Mouse (Mus musculus): Measurements from ENCODE around the gene Rec8. TPM values are rescaled to one million over a fixed set of nuclear protein-coding genes. Genes with fewer than 3 reads are reported as not detected.

Gene Rec8
- polyA plus RNA-seq, 1 experiment from 2014 or later: 7.8 TPM

DNA sequence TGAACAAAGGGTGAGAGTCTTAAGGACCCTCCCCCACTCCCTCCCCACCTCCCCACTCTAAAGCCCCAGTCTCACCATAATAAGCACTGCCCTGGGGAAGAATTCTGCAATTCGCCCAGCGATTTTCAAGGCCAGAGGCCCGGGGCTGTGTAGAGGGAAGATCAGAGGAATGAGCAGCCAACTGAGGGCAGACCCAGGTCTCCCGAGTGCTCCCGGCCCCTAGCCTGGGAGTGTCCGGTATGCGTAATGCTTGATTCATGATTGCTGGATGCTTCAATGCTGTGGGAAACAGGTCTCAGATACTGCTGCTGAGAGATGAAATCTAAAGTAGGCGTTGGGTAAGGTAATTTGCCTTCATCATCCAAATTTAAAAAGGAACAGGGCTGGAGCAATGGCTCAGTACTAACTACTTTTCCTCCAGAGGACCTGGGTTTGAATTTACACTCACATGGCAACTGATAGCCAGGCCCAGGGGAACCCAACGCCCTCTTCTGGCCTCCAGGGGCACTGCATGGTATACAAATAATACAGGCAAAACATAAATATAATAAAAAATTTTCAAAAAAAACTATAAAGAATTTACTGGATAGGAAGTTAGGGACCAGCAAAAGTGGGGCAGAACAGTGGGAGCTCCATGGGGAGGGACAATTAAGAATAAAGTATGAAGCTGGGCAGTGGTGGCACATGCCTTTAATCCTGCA lies 35.7 kb upstream of the Rec8 start:
- no peak for ATAC-seq (ENCODE audit: insufficient number of reproducible peaks, insufficient read depth, low FRiP score, low TSS enrichment)
- H3K4me3 ChIP-seq: no peak overlapping the region
- no peak overlapping the region for H3K4me2 ChIP-seq (replicated peaks)

GRCm38 (mm10) chr14:55584303-55584701 lies 33.5 kb upstream of the Rec8 start:
- Histone ChIP-seq H3K9ac (peak overlapping the region; percentile 53), H3K36me3 (peaks cover 30% of the 10 kb centered on the region)

More for the DNA sequence above, 35.7 kb upstream of the Rec8 start:
- no peak overlapping the region for H3K27ac ChIP-seq
- 73% methylated on average over 9 of the region's 9 CpGs for WGBS
- H3K9ac ChIP-seq: no peak overlapping the region
- H3K36me3 ChIP-seq: peaks cover 25% of the 10 kb centered on the region
- peaks cover 6% of the 10 kb centered on the region; the same call in 1 of the 2 replicates for H3K4me1 ChIP-seq
- 0 out of 2 replicates have a peak, but pooled peaks cover 2% of the 10 kb centered on the region for H3K27me3 ChIP-seq
- H3K9me3 ChIP-seq: no peaks in the 10 kb centered on the region

DNA sequence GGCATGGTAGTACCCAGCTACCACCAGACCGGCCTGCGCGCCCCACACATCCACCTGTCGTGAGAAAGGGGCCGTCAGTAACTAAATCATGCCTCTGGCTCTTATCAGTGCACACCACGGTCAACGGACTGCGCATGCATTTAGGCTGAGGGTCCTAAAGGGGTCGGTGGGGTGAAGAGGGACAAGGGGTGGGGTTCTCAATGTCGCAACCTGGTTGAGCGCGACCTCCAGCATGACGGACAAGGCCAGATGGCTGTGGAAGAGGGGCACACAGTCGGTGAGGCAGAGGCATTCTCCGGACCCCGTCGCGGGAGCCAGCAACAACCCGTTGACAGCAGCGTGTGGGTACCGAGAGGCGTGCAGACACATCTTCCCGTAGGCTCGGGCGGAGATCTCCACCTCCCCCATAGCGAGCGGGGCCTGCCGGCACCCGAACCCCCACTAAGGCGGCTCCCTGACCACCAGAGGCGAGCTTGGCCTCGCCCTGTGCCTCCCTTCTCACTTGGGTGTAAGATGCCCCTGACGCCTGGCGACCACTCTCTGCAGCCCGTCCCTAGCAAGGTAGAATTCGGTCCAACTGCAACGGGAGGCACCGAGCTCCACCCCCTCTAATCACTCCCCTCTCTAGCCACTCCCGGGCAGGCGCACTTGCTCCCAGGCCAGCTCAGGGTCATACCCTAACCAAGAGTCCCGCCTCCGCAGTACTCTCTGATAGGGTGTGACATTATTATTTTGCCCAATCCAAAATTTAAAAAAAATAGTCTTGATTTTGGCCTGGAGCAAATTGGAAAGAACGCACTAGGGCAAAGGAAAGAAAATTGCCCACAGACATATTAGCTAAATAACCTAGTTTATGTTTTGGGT lies 32.9 kb upstream of the Rec8 start, which contains the start of gene Emc9:
TSS of gene Emc9 (minus strand) at position 601 of the 864 bp plus-strand sequence.
- H3K9me3 ChIP-seq: no peaks in the 10 kb centered on the region
- peak within 1 kb of the TSS; percentile 53 for H3K9ac ChIP-seq
- WGBS: 1% methylated on average over 43 of the region's 43 CpGs
- peak within 1 kb of the TSS; percentile 41 for H3K4me3 ChIP-seq
- H3K4me2 ChIP-seq (replicated peaks): peak within 1 kb of the TSS; percentile 69
- peaks cover 27% of the 10 kb centered on the region for H3K36me3 ChIP-seq
- H3K27ac ChIP-seq: no peak within 1 kb of the TSS
- 0 out of 2 replicates have a peak, but pooled peaks cover 2% of the 10 kb centered on the region for H3K27me3 ChIP-seq
- no peak for ATAC-seq (ENCODE audit: insufficient number of reproducible peaks, insufficient read depth, low FRiP score, low TSS enrichment)
- H3K4me1 ChIP-seq: peaks cover 12% of the 10 kb centered on the region

More at GRCm38 (mm10) chr14:55584303-55584701, 33.5 kb upstream of the Rec8 start:
- H3K9me3 ChIP-seq: no peaks in the 10 kb centered on the region
- ATAC-seq (ENCODE audit: insufficient number of reproducible peaks, insufficient read depth, low FRiP score, low TSS enrichment): no peak
- 33% methylated on average over 5 of the region's 5 CpGs for WGBS
- peak overlapping the region; percentile 41 for H3K4me3 ChIP-seq
- H3K27me3 ChIP-seq: 0 out of 2 replicates have a peak, but pooled peaks cover 2% of the 10 kb centered on the region
- peaks cover 6% of the 10 kb centered on the region; the same call in 1 of the 2 replicates for H3K4me1 ChIP-seq
- no peak overlapping the region for H3K27ac ChIP-seq
- peak overlapping the region; percentile 69 for H3K4me2 ChIP-seq (replicated peaks)

DNA sequence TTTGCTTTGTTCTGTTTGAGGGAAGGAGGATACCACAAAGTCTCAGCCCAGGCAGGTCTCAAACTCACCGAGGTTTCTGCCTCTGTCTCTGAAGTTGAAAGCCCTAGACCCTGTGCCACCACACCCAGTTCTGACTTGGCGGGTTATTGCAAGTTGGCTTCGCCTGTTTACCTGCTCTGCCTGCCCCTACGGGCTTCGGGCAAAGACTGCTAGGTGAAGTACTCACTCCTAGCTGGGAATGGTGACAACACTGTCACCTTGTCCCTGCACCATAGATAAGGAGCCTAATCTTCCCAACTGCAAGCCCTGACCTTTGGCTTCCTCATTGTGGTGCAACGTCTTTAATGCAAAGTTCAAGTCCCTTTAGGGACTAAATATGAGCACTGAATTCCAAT lies 32.3 kb upstream of the Rec8 start:
- no peak overlapping the region for H3K4me3 ChIP-seq
- 62% methylated on average over 6 of the region's 6 CpGs for whole genome bisulfite sequencing
- no peak for ATAC-seq (ENCODE audit: insufficient number of reproducible peaks, insufficient read depth, low FRiP score, low TSS enrichment)
- no peak overlapping the region for H3K27ac ChIP-seq
- H3K4me1 ChIP-seq: peaks cover 15% of the 10 kb centered on the region
- H3K9me3 ChIP-seq: no peaks in the 10 kb centered on the region
- H3K4me2 ChIP-seq (replicated peaks): peak overlapping the region; percentile 69; the same call in 1 of the 2 replicates
- no peak overlapping the region for H3K9ac ChIP-seq
- 0 out of 2 replicates have a peak, but pooled peaks cover 2% of the 10 kb centered on the region for H3K27me3 ChIP-seq
- peaks cover 21% of the 10 kb centered on the region for H3K36me3 ChIP-seq

- no peak for ATAC-seq (ENCODE audit: insufficient number of reproducible peaks, insufficient read depth, low FRiP score, low TSS enrichment)
- no peak overlapping the region for H3K4me3 ChIP-seq
- 88% methylated on average over 2 of the region's 2 CpGs for WGBS
- peaks cover 15% of the 10 kb centered on the region for H3K36me3 ChIP-seq
- no peaks in the 10 kb centered on the region for H3K9me3 ChIP-seq
- no peak overlapping the region for H3K9ac ChIP-seq
- no peak overlapping the region for H3K4me2 ChIP-seq (replicated peaks)
- H3K27me3 ChIP-seq: 0 out of 2 replicates have a peak, but pooled peaks cover 2% of the 10 kb centered on the region
- peaks cover 15% of the 10 kb centered on the region for H3K4me1 ChIP-seq
- H3K27ac ChIP-seq: no peak overlapping the region
These were observed 31.7 kb upstream of the Rec8 start for GRCm38 (mm10) chr14:55586149-55586548.

GRCm38 (mm10) chr14:55589271-55589670 lies 28.6 kb upstream of the Rec8 start:
- 0 out of 2 replicates have a peak, but pooled peaks cover 2% of the 10 kb centered on the region for H3K27me3 ChIP-seq
- no peak overlapping the region for H3K4me2 ChIP-seq (replicated peaks)
- H3K4me3 ChIP-seq: no peak overlapping the region
- H3K4me1 ChIP-seq: peaks cover 29% of the 10 kb centered on the region
- H3K36me3 ChIP-seq: peaks cover 10% of the 10 kb centered on the region
- H3K9ac ChIP-seq: no peak overlapping the region
- no peak overlapping the region for H3K27ac ChIP-seq
- ATAC-seq (ENCODE audit: insufficient number of reproducible peaks, insufficient read depth, low FRiP score, low TSS enrichment): no peak
- 92% methylated on average over 5 of the region's 5 CpGs for WGBS
- no peaks in the 10 kb centered on the region for H3K9me3 ChIP-seq

- H3K27ac ChIP-seq: peak overlapping the region; percentile 97; the same call in 1 of the 2 replicates
These were observed 27.9 kb upstream of the Rec8 start for GRCm38 (mm10) chr14:55589771-55590448.

DNA sequence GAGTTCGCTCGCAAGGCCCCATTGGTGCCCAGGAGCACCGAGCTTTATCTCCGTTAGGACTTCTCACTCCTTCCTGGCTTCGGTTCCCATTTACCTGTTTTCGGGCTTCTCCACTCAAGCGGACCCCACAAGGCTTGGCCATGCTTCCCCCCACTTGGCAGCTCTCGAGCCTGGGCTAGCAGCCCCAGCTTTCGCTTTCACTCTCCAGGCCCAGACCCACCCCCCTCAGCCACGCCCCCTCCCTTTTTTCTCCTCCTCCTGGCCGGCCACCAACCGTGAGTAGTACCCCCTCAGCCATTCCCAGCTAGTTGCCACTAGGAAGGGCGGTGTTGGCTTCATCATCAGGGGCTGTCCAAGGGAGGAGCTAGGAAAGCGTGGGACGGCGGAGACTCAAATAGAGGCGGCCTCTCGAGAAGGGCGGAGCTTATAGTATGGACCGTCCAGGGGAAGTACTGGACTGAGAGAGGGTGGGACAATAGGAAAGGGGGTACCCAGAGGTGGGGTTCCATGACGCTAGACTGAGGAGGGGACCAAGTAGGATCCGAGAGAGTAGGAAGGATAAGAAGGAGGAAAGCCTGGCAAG lies 27.0 kb upstream of the Rec8 start, which contains the start of gene Psme2:
TSS of gene Psme2 (minus strand) at position 366 of the 583 bp plus-strand sequence.
- H3K9me3 ChIP-seq: no peaks in the 10 kb centered on the region
- H3K4me3 ChIP-seq: peak within 1 kb of the TSS; percentile 71
- no peaks in the 10 kb centered on the region for H3K27me3 ChIP-seq
- peak within 1 kb of the TSS; percentile 88 for H3K4me2 ChIP-seq (replicated peaks)
- WGBS: 1% methylated on average over 22 of the region's 22 CpGs
- peak within 1 kb of the TSS; percentile 97 for H3K27ac ChIP-seq
- H3K9ac ChIP-seq: peak within 1 kb of the TSS; percentile 77
- peak; percentile 96 for ATAC-seq (ENCODE audit: insufficient number of reproducible peaks, insufficient read depth, low FRiP score, low TSS enrichment)
- peaks cover 23% of the 10 kb centered on the region for H3K4me1 ChIP-seq
- peaks cover 26% of the 10 kb centered on the region for H3K36me3 ChIP-seq

More at GRCm38 (mm10) chr14:55589771-55590448, 27.9 kb upstream of the Rec8 start:
- WGBS: 83% methylated on average over 11 of the region's 11 CpGs
- peaks cover 24% of the 10 kb centered on the region for H3K4me1 ChIP-seq
- H3K9ac ChIP-seq: peak overlapping the region; percentile 73; the same call in 1 of the 2 replicates
- H3K4me2 ChIP-seq (replicated peaks): peak overlapping the region; percentile 88
- H3K9me3 ChIP-seq: no peaks in the 10 kb centered on the region
- peaks cover 17% of the 10 kb centered on the region for H3K36me3 ChIP-seq
- no peak for ATAC-seq (ENCODE audit: insufficient number of reproducible peaks, insufficient read depth, low FRiP score, low TSS enrichment)
- 0 out of 2 replicates have a peak, but pooled peaks cover 2% of the 10 kb centered on the region for H3K27me3 ChIP-seq
- H3K4me3 ChIP-seq: peak overlapping the region; percentile 71

- H3K27ac ChIP-seq: peak within 1 kb of the TSS; percentile 97
- peak within 1 kb of the TSS; percentile 77 for H3K9ac ChIP-seq
- H3K36me3 ChIP-seq: peaks cover 32% of the 10 kb centered on the region
- no peaks in the 10 kb centered on the region for H3K27me3 ChIP-seq
- peaks cover 23% of the 10 kb centered on the region for H3K4me1 ChIP-seq
- WGBS: under 1% methylated on average over 33 of the region's 33 CpGs
- H3K9me3 ChIP-seq: no peaks in the 10 kb centered on the region
- peak within 1 kb of the TSS; percentile 88 for H3K4me2 ChIP-seq (replicated peaks)
- peak; percentile 91 for ATAC-seq (ENCODE audit: insufficient number of reproducible peaks, insufficient read depth, low FRiP score, low TSS enrichment)
- H3K4me3 ChIP-seq: peak within 1 kb of the TSS; percentile 71
These were observed 26.4 kb upstream of the Rec8 start, which contains the start of gene Rnf31 for GRCm38 (mm10) chr14:55591331-55591891. Gene Rnf31, plus strand, starts transcription at chr14:55591708.

DNA sequence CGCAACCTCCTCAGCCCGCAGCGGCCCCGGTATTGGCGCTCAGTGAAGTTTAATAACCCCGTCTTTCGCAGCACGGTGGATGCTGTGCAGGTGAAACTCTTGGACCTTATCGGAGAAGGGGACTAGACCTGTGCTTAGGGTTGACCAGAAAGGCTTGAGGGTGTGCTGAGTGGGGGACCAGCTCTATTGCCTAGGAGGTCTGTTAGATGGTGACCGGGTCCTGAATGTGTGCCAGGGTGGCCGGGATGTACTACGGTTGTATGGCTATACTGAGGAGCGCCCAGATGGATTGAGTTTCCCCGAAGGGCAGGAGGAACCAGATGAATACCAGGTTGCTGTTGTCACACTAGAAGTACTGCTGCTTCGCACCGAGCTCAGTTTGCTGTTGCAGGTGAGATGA lies 25.6 kb upstream of the Rec8 start:
- 3% methylated on average over 16 of the region's 16 CpGs for WGBS
- no peak for ATAC-seq (ENCODE audit: insufficient number of reproducible peaks, insufficient read depth, low FRiP score, low TSS enrichment)
- peaks cover 35% of the 10 kb centered on the region for H3K36me3 ChIP-seq
- H3K27ac ChIP-seq: peak overlapping the region; percentile 97; the same call in 1 of the 2 replicates
- H3K9me3 ChIP-seq: no peaks in the 10 kb centered on the region
- peak overlapping the region; percentile 88 for H3K4me2 ChIP-seq (replicated peaks)
- no peaks in the 10 kb centered on the region for H3K27me3 ChIP-seq
- H3K4me3 ChIP-seq: peak overlapping the region; percentile 71
- peaks cover 23% of the 10 kb centered on the region for H3K4me1 ChIP-seq
- H3K9ac ChIP-seq: peak overlapping the region; percentile 77
